Mouse (Mus musculus): ENCODE measurements at regions not wholly inside any gene's neighbourhood (a gene's known extent, or its start where the extent isn't known, plus 50 kb on each side); places are given as distances from the start of the nearest gene placed in this dataset.
"Not testable (repeated sequence)": the region's sequence is repeated elsewhere in the genome, so short reads cannot be mapped to it uniquely, and the experiment has no call there.

DNA sequence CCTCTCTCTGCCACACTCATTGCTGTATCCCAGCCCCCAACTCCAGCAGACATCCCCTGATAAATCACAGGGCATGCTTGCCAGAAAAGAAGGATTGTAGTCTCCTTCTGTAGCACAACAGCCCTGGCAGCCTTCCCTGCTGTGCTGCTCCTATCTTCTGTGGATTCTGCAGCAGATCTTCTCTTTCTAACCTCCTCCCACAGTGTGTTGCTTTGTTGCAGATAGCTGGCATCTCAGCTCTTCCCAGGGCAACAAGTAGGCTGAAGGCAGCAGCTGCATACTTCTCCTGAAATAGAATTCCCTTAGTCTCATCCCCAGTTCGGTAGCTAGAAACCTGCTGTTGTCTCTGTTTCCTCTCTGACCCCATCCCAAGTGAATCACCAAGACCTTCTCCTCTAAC, 77.7 kb downstream of the Amer1 start:
- no peak for DNase-seq

DNA sequence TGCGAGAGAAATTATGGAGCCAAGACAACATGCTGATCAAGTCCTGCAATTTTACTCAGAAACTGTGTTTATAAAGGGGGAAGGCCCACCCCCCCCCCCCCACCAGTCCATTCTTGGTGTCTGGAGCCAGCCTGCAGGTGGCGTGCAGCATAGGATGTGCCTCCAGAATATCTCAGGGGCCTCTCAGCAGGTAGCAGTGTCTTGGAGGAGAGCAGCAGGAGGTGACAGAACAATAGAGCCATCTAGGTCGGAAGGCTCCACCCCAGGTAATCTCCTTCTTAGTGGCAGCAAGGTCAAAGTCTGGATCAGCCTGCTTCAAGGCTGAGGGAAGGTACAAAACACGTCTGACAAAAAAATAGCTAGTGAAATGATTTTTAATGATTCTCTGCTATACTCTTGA, 79.3 kb downstream of the Amer1 start:
- not testable (repeated sequence) for DNase-seq

DNA sequence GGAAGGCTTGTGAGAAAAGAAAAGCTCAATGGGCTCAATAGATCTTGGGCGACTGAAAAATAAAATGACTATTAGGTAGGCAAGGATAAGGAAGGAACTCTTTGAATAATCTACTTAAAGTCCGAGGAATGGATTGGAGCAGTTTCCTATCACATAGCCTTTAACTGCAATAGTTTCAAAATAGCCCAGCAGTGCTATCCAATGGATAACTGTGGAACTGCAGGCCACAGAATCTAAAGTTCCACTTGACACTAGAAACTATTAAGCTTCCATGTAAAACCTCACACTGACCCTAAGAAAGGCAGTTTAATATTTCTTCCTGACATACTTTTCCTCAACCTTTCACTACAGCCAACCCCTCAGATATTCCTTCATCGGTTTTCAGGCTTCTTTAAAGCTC, 85.6 kb downstream of the Amer1 start:
- peak; percentile 36 to 37 for DNase-seq
